Mouse (Mus musculus): Measurements from ENCODE around the gene Prkcz.

- TF ChIP-seq EP300 (IDR thresholded peaks at IDR 0.05; ENCODE audit: low read length) (no peak), MXI1 (IDR thresholded peaks at IDR 0.05; ENCODE audit: low read depth, low read length) (no peak), POLR2A (IDR thresholded peaks at IDR 0.05; ENCODE audit: low read depth, low read length) (no peak), CTCF (conservative IDR thresholded peaks at IDR 0.05 in 1 of 2, IDR thresholded peaks at IDR 0.05 in 1 of 2; ENCODE audit: low read depth in 2 of 2, low read length in 2 of 2) (no peak), TBP (conservative IDR thresholded peaks at IDR 0.05; ENCODE audit: low read depth, low read length) (no peak), USF1 (IDR thresholded peaks at IDR 0.05; ENCODE audit: low read depth, low read length) (no peak), ZNF384 (IDR thresholded peaks at IDR 0.05; ENCODE audit: low read depth, low read length) (no peak)
Observed at GRCm38 (mm10) chr4:155283585-155283984, 77.6 kb downstream of the Prkcz start.
